Mouse (Mus musculus) ES-Bruce4 (cell line): Measurements from ENCODE around the gene Cym.

Source experiments
- CTCF ChIP-seq: IDR thresholded peaks from one replicate; pipeline ENCODE4 v1.8.1; 2011; ENCODE audit warnings: low read depth, low read length
- POLR2A ChIP-seq: IDR thresholded peaks from one replicate; pipeline ENCODE4 v1.8.1; 2011; ENCODE audit warnings: low read length; ENCODE audit not compliant: insufficient read depth

- no peak for TF ChIP-seq CTCF
- TF ChIP-seq POLR2A: no peak
Observed at GRCm38 (mm10) chr3:107252035-107252434, 30.5 kb upstream of the Cym start.
